Mouse (Mus musculus) CH12.LX (cell line): ENCODE measurements around the gene Rfxap.

Experiments used
- CHD1 ChIP-seq: IDR thresholded peaks from 2 replicates; pipeline ENCODE4 v1.6.1; 2012; ENCODE audit warnings: low read depth, low read length, improper control_type of control experiment, inconsistent platforms
- CTCF ChIP-seq, 2 experiments: IDR thresholded peaks in 1 of 2; conservative IDR thresholded peaks in 1 of 2; 2 replicates each; pipeline ENCODE4 v1.5.1; 2011 to 2012; ENCODE audit warnings: low read depth in 2 of 2, low read length in 2 of 2, improper control_type of control experiment in 1 of 2, inconsistent platforms in 1 of 2, mild to moderate bottlenecking in 1 of 2, moderate library complexity in 1 of 2
- EP300 ChIP-seq: IDR thresholded peaks from 2 replicates; pipeline ENCODE4 v1.6.1; 2011; ENCODE audit warnings: low read length, improper control_type of control experiment
- HCFC1 ChIP-seq: IDR thresholded peaks from 2 replicates; pipeline ENCODE4 v1.6.1; 2012; ENCODE audit warnings: low read depth, mild to moderate bottlenecking, inconsistent platforms, low read length, improper control_type of control experiment
- IRF4 ChIP-seq: IDR thresholded peaks from 2 replicates; pipeline ENCODE4 v1.6.1; 2014; ENCODE audit warnings: low read depth, mild to moderate bottlenecking, inconsistent platforms, low read length, improper control_type of control experiment
- MAFK ChIP-seq: IDR thresholded peaks from 2 replicates; pipeline ENCODE4 v1.6.1; 2011; ENCODE audit warnings: low read length, improper control_type of control experiment; ENCODE audit not compliant: insufficient replicate concordance
- MEF2A ChIP-seq: IDR thresholded peaks from 2 replicates; pipeline ENCODE4 v1.6.1; 2014; ENCODE audit warnings: low read depth, mild to moderate bottlenecking, inconsistent platforms, low read length, improper control_type of control experiment, borderline replicate concordance
- POLR2A ChIP-seq: IDR thresholded peaks from 2 replicates; pipeline ENCODE4 v1.6.1; 2011; ENCODE audit warnings: low read depth, mild to moderate bottlenecking, improper control_type of control experiment, low read length
- POLR2AphosphoS2 ChIP-seq: IDR thresholded peaks from 2 replicates; pipeline ENCODE4 v1.6.1; 2011; ENCODE audit warnings: low read depth, low read length, improper control_type of control experiment
- USF1 ChIP-seq: IDR thresholded peaks from 2 replicates; pipeline ENCODE4 v1.6.1; 2014; ENCODE audit warnings: low read depth, mild to moderate bottlenecking, inconsistent platforms, low read length, improper control_type of control experiment
- ZMIZ1 ChIP-seq: IDR thresholded peaks from 2 replicates; pipeline ENCODE4 v1.6.1; 2012; ENCODE audit warnings: low read depth, mild to moderate bottlenecking, inconsistent platforms, low read length, improper control_type of control experiment
- ZNF384 ChIP-seq: IDR thresholded peaks from 2 replicates; pipeline ENCODE4 v1.6.1; 2012; ENCODE audit warnings: low read depth, low read length, improper control_type of control experiment, inconsistent platforms

- TF ChIP-seq EP300, result no peak
- TF ChIP-seq USF1, result no peak
- no peak for TF ChIP-seq MEF2A
- TF ChIP-seq MAFK, result no peak
- no peak for TF ChIP-seq POLR2A
- no peak for TF ChIP-seq CTCF (conservative IDR thresholded peaks at IDR 0.05 in 1 of 2, IDR thresholded peaks at IDR 0.05 in 1 of 2; ENCODE audit: low read depth in 2 of 2, low read length in 2 of 2)
- TF ChIP-seq IRF4, result no peak
- TF ChIP-seq ZNF384, result no peak
- TF ChIP-seq CHD1, result no peak
- TF ChIP-seq HCFC1, result no peak
- no peak for TF ChIP-seq POLR2AphosphoS2
- TF ChIP-seq ZMIZ1, result no peak
Observed at GRCm38 (mm10) chr3:54759211-54759610, 48.4 kb downstream of the Rfxap start.
